Mouse (Mus musculus) hindbrain, embryonic 16.5 days (tissue): ENCODE measurements around the gene Wdpcp. TPM values are rescaled to one million over a fixed set of nuclear protein-coding genes. Genes with fewer than 3 reads are reported as not detected.

Experiments used
- ATAC-seq: fragments of 200-750 bp; cut with Nextera tagmentation; 2 replicates; pipeline ENCODE4 v1.8.0; 2017; ENCODE audit warnings: moderate TSS enrichment, moderate library complexity
- H3K27ac ChIP-seq: fragments of 300-500 bp; sonication (generic); 2 replicates; pipeline ENCODE4 v1.5.1; 2014; ENCODE audit warnings: low read depth, mild to moderate bottlenecking, control low read depth, low read length, moderate library complexity
- H3K27me3 ChIP-seq: fragments of 300-500 bp; sonication (generic); replicated peaks from 2 replicates; pipeline ENCODE4 v1.6.1; 2014; ENCODE audit warnings: low read length; ENCODE audit not compliant: control insufficient read depth, insufficient read depth
- H3K36me3 ChIP-seq: fragments of 300-500 bp; sonication (generic); 2 replicates; pipeline ENCODE4 v1.6.1; 2014; ENCODE audit warnings: mild to moderate bottlenecking, low read length, moderate library complexity, mixed read lengths; ENCODE audit not compliant: control insufficient read depth, insufficient read depth
- H3K4me1 ChIP-seq: fragments of 300-500 bp; sonication (generic); 2 replicates; pipeline ENCODE4 v1.6.1; 2014; ENCODE audit warnings: low read depth, low read length; ENCODE audit not compliant: control insufficient read depth, insufficient read depth
- H3K4me2 ChIP-seq: fragments of 300-500 bp; sonication (generic); 2 replicates; pipeline ENCODE4 v1.6.1; 2014; ENCODE audit warnings: mild to moderate bottlenecking, low read length, control low read depth, moderate library complexity
- H3K4me3 ChIP-seq: fragments of 300-500 bp; sonication (generic); 2 replicates; pipeline ENCODE4 v1.5.1; 2014; ENCODE audit warnings: mild to moderate bottlenecking, low read length, control low read depth, moderate library complexity
- H3K9ac ChIP-seq: fragments of 300-500 bp; sonication (generic); 2 replicates; pipeline ENCODE4 v1.6.1; 2014; ENCODE audit warnings: low read depth, mild to moderate bottlenecking, control low read depth, low read length, moderate library complexity
- H3K9me3 ChIP-seq: fragments of 300-500 bp; sonication (generic); 2 replicates; pipeline ENCODE4 v1.6.1; 2014; ENCODE audit warnings: mild to moderate bottlenecking, low read length, moderate library complexity; ENCODE audit not compliant: control insufficient read depth
- WGBS: fragments of 180-500 bp; shearing (Covaris S2); extraction: QIAGEN DNeasy Blood & Tissue Kit; methylation state at CpG from one replicate; pipeline ENCODE4 v1.1.7; 2014; 5-methylcytosine and 5-hydroxymethylcytosine counted together
- polyA plus RNA-seq: library from polyadenylated mRNA; unstranded; fragments of >200 nt; fragmentation: Nextera tagmentation; extraction: Ambion mirVana; gene quantifications from 2 replicates; pipeline ENCODE4 v1.2.1, GENCODE M21; 2015

The Wdpcp gene
- polyA plus RNA-seq, 1 experiment from 2014 or later, result 11.4 TPM

- Histone ChIP-seq H3K27ac (no peak overlapping the region), H3K27me3 (no peaks in the 10 kb centered on the region), H3K4me2 (no peak overlapping the region), H3K36me3 (peaks cover 26% of the 10 kb centered on the region), H3K9me3 (no peaks in the 10 kb centered on the region), H3K9ac (no peak overlapping the region), H3K4me3 (no peak overlapping the region), H3K4me1 (peaks cover 19% of the 10 kb centered on the region)
- WGBS, result 94% methylated on average over 6 of the region's 6 CpGs
- no peak for ATAC-seq
Measured at GRCm38 (mm10) chr11:21566934-21567333, 5.1 kb upstream of the Wdpcp start.

GRCm38 (mm10) chr11:21567733-21568132, 4.3 kb upstream of the Wdpcp start:
- no peaks in the 10 kb centered on the region for H3K9me3 ChIP-seq
- no peak overlapping the region for H3K9ac ChIP-seq
- H3K36me3 ChIP-seq, result peaks cover 24% of the 10 kb centered on the region
- no peak for ATAC-seq
- H3K4me2 ChIP-seq, result no peak overlapping the region
- WGBS, result 84% methylated on average over 1 of the region's 1 CpGs
- no peak overlapping the region for H3K4me3 ChIP-seq
- H3K27me3 ChIP-seq, result no peaks in the 10 kb centered on the region
- no peak overlapping the region for H3K27ac ChIP-seq
- peaks cover 22% of the 10 kb centered on the region for H3K4me1 ChIP-seq

- Histone ChIP-seq H3K36me3 (peaks cover 17% of the 10 kb centered on the region), H3K4me3 (no peak overlapping the region), H3K4me2 (peak overlapping the region; percentile 32), H3K4me1 (peaks cover 25% of the 10 kb centered on the region), H3K27me3 (no peaks in the 10 kb centered on the region), H3K9ac (no peak overlapping the region), H3K9me3 (no peaks in the 10 kb centered on the region), H3K27ac (no peak overlapping the region)
- ATAC-seq, result no peak
- 63% methylated on average over 5 of the region's 5 CpGs for WGBS
Measured at GRCm38 (mm10) chr11:21569002-21569401, 3.0 kb upstream of the Wdpcp start.

GRCm38 (mm10) chr11:21569456-21570108, 2.5 kb upstream of the Wdpcp start:
- no peak overlapping the region for H3K9ac ChIP-seq
- peak overlapping the region; percentile 45 for H3K4me2 ChIP-seq
- ATAC-seq, result no peak
- H3K27me3 ChIP-seq, result no peaks in the 10 kb centered on the region
- H3K4me1 ChIP-seq, result peaks cover 25% of the 10 kb centered on the region
- peaks cover 16% of the 10 kb centered on the region for H3K36me3 ChIP-seq
- H3K4me3 ChIP-seq, result peak overlapping the region; percentile 2; the same call in 1 of the 2 replicates
- H3K27ac ChIP-seq, result peak overlapping the region; percentile 34; the same call in 1 of the 2 replicates
- H3K9me3 ChIP-seq, result no peaks in the 10 kb centered on the region
- WGBS, result 40% methylated on average over 3 of the region's 3 CpGs

- 43% methylated on average over 2 of the region's 2 CpGs for WGBS
- Histone ChIP-seq H3K9me3 (no peaks in the 10 kb centered on the region), H3K9ac (no peak overlapping the region), H3K4me3 (peak overlapping the region; percentile 6; the same call in 1 of the 2 replicates), H3K36me3 (peaks cover 12% of the 10 kb centered on the region), H3K4me2 (peak overlapping the region; percentile 45), H3K27ac (0 out of 2 replicates have a peak overlapping the region, but pooled peaks have one; percentile 34), H3K4me1 (peaks cover 25% of the 10 kb centered on the region), H3K27me3 (no peaks in the 10 kb centered on the region)
- ATAC-seq, result no peak
Measured at GRCm38 (mm10) chr11:21570109-21570474, 1.9 kb upstream of the Wdpcp start.

GRCm38 (mm10) chr11:21570973-21571372, 1.1 kb upstream of the Wdpcp start:
- peaks cover 6% of the 10 kb centered on the region for H3K36me3 ChIP-seq
- 12% methylated on average over 10 of the region's 10 CpGs for WGBS
- H3K4me1 ChIP-seq, result peaks cover 25% of the 10 kb centered on the region
- H3K27ac ChIP-seq, result peak overlapping the region; percentile 90; the same call in 1 of the 2 replicates
- H3K9me3 ChIP-seq, result no peaks in the 10 kb centered on the region
- peak overlapping the region; percentile 83 for H3K4me3 ChIP-seq
- H3K27me3 ChIP-seq, result no peaks in the 10 kb centered on the region
- H3K4me2 ChIP-seq, result peak overlapping the region; percentile 76
- ATAC-seq, result no peak
- peak overlapping the region; percentile 86 for H3K9ac ChIP-seq

- ATAC-seq, result no peak
- Histone ChIP-seq H3K4me3 (no peak overlapping the region), H3K4me1 (no peaks in the 10 kb centered on the region), H3K36me3 (no peaks in the 10 kb centered on the region), H3K4me2 (no peak overlapping the region), H3K9me3 (no peaks in the 10 kb centered on the region), H3K27ac (no peak overlapping the region), H3K27me3 (no peaks in the 10 kb centered on the region), H3K9ac (no peak overlapping the region)
- 80% methylated on average over 7 of the region's 7 CpGs for WGBS
Measured at GRCm38 (mm10) chr11:21581472-21581871, 9.4 kb downstream of the Wdpcp start.

GRCm38 (mm10) chr11:21583286-21583685, 11.3 kb downstream of the Wdpcp start:
- no peak overlapping the region for H3K27ac ChIP-seq
- H3K36me3 ChIP-seq, result no peaks in the 10 kb centered on the region
- H3K9me3 ChIP-seq, result no peaks in the 10 kb centered on the region
- H3K4me3 ChIP-seq, result no peak overlapping the region
- no peaks in the 10 kb centered on the region for H3K4me1 ChIP-seq
- H3K4me2 ChIP-seq, result no peak overlapping the region
- WGBS, result 42% methylated on average over 1 of the region's 1 CpGs
- no peak overlapping the region for H3K9ac ChIP-seq
- ATAC-seq, result no peak
- no peaks in the 10 kb centered on the region for H3K27me3 ChIP-seq

- Histone ChIP-seq H3K27ac (no peak overlapping the region), H3K4me3 (no peak overlapping the region), H3K36me3 (no peaks in the 10 kb centered on the region), H3K4me2 (no peak overlapping the region), H3K27me3 (no peaks in the 10 kb centered on the region), H3K4me1 (no peaks in the 10 kb centered on the region), H3K9me3 (no peaks in the 10 kb centered on the region), H3K9ac (no peak overlapping the region)
- no peak for ATAC-seq
- WGBS, result 67% methylated on average over 5 of the region's 5 CpGs
Measured at GRCm38 (mm10) chr11:21602497-21602896, 30.5 kb downstream of the Wdpcp start.
